Mouse (Mus musculus): ENCODE measurements around the gene Fbxo33. TPM values are rescaled to one million over a fixed set of nuclear protein-coding genes. Genes with fewer than 3 reads are reported as not detected.
"Not testable (repeated sequence)": the region's sequence is repeated elsewhere in the genome, so short reads cannot be mapped to it uniquely, and the experiment has no call there.

The Fbxo33 gene
- polyA plus RNA-seq, 1 experiment = 15.9 TPM

- Histone ChIP-seq H3K27ac (ENCODE audit: control insufficient read depth, insufficient read depth, low read depth, low read length) (no peak overlapping the region), H3K36me3 (ENCODE audit: control insufficient read depth, insufficient read depth, low read length) (no peaks in the 10 kb centered on the region), H3K4me1 (ENCODE audit: control insufficient read depth, insufficient read depth, low read length) (no peaks in the 10 kb centered on the region), H3K4me3 (ENCODE audit: control insufficient read depth, low read depth, low read length) (no peak overlapping the region), H3K27me3 (ENCODE audit: control insufficient read depth, insufficient read depth, low read length) (no peaks in the 10 kb centered on the region)
- TF ChIP-seq POLR2A (IDR thresholded peaks at IDR 0.05; ENCODE audit: control insufficient read depth, low read depth, low read length) = no peak
- no peak for TF ChIP-seq CTCF (IDR thresholded peaks at IDR 0.05; ENCODE audit: control insufficient read depth, insufficient read depth, insufficient replicate concordance, low read depth, low read length)
Measured at GRCm38 (mm10) chr12:59250259-59250827, 30.8 kb upstream of the Fbxo33 start.

DNA sequence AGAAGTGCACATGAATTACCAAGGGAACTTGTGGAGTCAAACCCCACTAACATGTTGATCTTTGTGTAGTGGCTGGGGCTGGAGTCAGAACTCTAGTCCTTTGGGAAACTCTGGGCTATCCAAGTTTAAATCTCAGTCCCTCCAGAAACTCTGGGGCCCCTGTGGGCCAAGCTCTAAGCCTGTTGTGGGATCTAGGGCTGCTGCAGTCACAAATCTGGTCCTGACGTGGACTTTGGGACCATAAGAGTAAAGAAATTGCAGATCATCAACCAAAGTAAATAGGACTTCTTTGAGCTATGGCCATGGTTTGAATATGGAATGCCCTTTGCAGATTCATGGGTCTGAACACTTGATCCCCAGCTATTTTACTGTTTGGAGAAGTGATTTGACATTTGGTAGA lies 29.4 kb upstream of the Fbxo33 start:
- TF ChIP-seq POLR2A (IDR thresholded peaks at IDR 0.05; ENCODE audit: control insufficient read depth, low read depth, low read length) (no peak), CTCF (IDR thresholded peaks at IDR 0.05; ENCODE audit: control insufficient read depth, insufficient read depth, insufficient replicate concordance, low read depth, low read length) (no peak)
- H3K27me3 ChIP-seq (ENCODE audit: control insufficient read depth, insufficient read depth, low read length) = no peaks in the 10 kb centered on the region
- no peak overlapping the region for H3K4me3 ChIP-seq (ENCODE audit: control insufficient read depth, low read depth, low read length)
- H3K27ac ChIP-seq (ENCODE audit: control insufficient read depth, insufficient read depth, low read depth, low read length) = no peak overlapping the region
- H3K4me1 ChIP-seq (ENCODE audit: control insufficient read depth, insufficient read depth, low read length) = no peaks in the 10 kb centered on the region
- no peaks in the 10 kb centered on the region for H3K36me3 ChIP-seq (ENCODE audit: control insufficient read depth, insufficient read depth, low read length)

GRCm38 (mm10) chr12:59241031-59241430 lies 21.5 kb upstream of the Fbxo33 start:
- not testable (repeated sequence) for H3K27ac ChIP-seq (ENCODE audit: control insufficient read depth, insufficient read depth, low read depth, low read length); H3K4me1 ChIP-seq (ENCODE audit: control insufficient read depth, insufficient read depth, low read length); H3K36me3 ChIP-seq (ENCODE audit: control insufficient read depth, insufficient read depth, low read length); H3K27me3 ChIP-seq (ENCODE audit: control insufficient read depth, insufficient read depth, low read length); H3K4me3 ChIP-seq (ENCODE audit: control insufficient read depth, low read depth, low read length)

GRCm38 (mm10) chr12:59238434-59238833 lies 18.9 kb upstream of the Fbxo33 start:
- no peak for TF ChIP-seq CTCF (IDR thresholded peaks at IDR 0.05; ENCODE audit: control insufficient read depth, insufficient read depth, insufficient replicate concordance, low read depth, low read length)
- no peak for TF ChIP-seq POLR2A (IDR thresholded peaks at IDR 0.05; ENCODE audit: control insufficient read depth, low read depth, low read length)
- H3K27me3 ChIP-seq (ENCODE audit: control insufficient read depth, insufficient read depth, low read length) = no peaks in the 10 kb centered on the region
- no peaks in the 10 kb centered on the region for H3K4me1 ChIP-seq (ENCODE audit: control insufficient read depth, insufficient read depth, low read length)
- no peaks in the 10 kb centered on the region for H3K36me3 ChIP-seq (ENCODE audit: control insufficient read depth, insufficient read depth, low read length)
- no peak overlapping the region for H3K27ac ChIP-seq (ENCODE audit: control insufficient read depth, insufficient read depth, low read depth, low read length)
- H3K4me3 ChIP-seq (ENCODE audit: control insufficient read depth, low read depth, low read length) = no peak overlapping the region

GRCm38 (mm10) chr12:59228401-59228800 lies 8.9 kb upstream of the Fbxo33 start:
- no peak overlapping the region; the same call in 1 of the 2 replicates for H3K4me3 ChIP-seq (ENCODE audit: control insufficient read depth, low read depth, low read length)
- H3K27ac ChIP-seq (ENCODE audit: control insufficient read depth, insufficient read depth, low read depth, low read length) = no peak overlapping the region
- no peaks in the 10 kb centered on the region for H3K36me3 ChIP-seq (ENCODE audit: control insufficient read depth, insufficient read depth, low read length)
- TF ChIP-seq CTCF (IDR thresholded peaks at IDR 0.05; ENCODE audit: control insufficient read depth, insufficient read depth, insufficient replicate concordance, low read depth, low read length) (no peak), POLR2A (IDR thresholded peaks at IDR 0.05; ENCODE audit: control insufficient read depth, low read depth, low read length) (no peak)
- H3K4me1 ChIP-seq (ENCODE audit: control insufficient read depth, insufficient read depth, low read length) = no peaks in the 10 kb centered on the region
- no peaks in the 10 kb centered on the region for H3K27me3 ChIP-seq (ENCODE audit: control insufficient read depth, insufficient read depth, low read length)

GRCm38 (mm10) chr12:59218640-59219321 lies 744 bp downstream of the Fbxo33 start:
- Histone ChIP-seq H3K4me1 (ENCODE audit: control insufficient read depth, insufficient read depth, low read length) (peaks cover 6% of the 10 kb centered on the region; the same call in 1 of the 2 replicates), H3K27me3 (ENCODE audit: control insufficient read depth, insufficient read depth, low read length) (no peaks in the 10 kb centered on the region), H3K4me3 (ENCODE audit: control insufficient read depth, low read depth, low read length) (peak overlapping the region; percentile 96), H3K27ac (ENCODE audit: control insufficient read depth, insufficient read depth, low read depth, low read length) (peak overlapping the region; percentile 98), H3K36me3 (ENCODE audit: control insufficient read depth, insufficient read depth, low read length) (no peaks in the 10 kb centered on the region)
- TF ChIP-seq POLR2A (IDR thresholded peaks at IDR 0.05; ENCODE audit: control insufficient read depth, low read depth, low read length) (no peak), CTCF (IDR thresholded peaks at IDR 0.05; ENCODE audit: control insufficient read depth, insufficient read depth, insufficient replicate concordance, low read depth, low read length) (no peak)

DNA sequence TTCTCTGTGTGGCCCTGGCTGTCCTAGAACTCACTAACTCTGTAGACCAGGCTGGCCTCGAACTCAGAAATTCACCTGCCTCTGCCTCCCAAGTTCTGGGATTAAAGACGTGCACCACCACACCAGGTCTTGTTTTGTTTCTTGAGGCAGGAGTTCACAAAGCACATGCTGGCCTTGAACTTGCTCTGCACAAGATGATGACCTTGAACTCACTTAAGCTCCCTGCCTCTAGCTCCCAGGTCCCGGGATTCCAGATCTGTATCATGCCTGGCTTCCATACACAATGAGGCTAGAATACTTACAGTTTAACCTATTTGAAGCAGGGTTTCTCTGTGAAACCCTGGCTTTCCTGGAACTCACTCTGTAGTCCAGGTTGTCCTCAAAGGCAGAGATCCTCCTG lies 2.2 kb downstream of the Fbxo33 start:
- H3K4me1 ChIP-seq (ENCODE audit: control insufficient read depth, insufficient read depth, low read length) = peaks cover 6% of the 10 kb centered on the region; the same call in 1 of the 2 replicates
- no peak for TF ChIP-seq CTCF (IDR thresholded peaks at IDR 0.05; ENCODE audit: control insufficient read depth, insufficient read depth, insufficient replicate concordance, low read depth, low read length)
- no peak for TF ChIP-seq POLR2A (IDR thresholded peaks at IDR 0.05; ENCODE audit: control insufficient read depth, low read depth, low read length)
- H3K36me3 ChIP-seq (ENCODE audit: control insufficient read depth, insufficient read depth, low read length) = no peaks in the 10 kb centered on the region
- no peaks in the 10 kb centered on the region for H3K27me3 ChIP-seq (ENCODE audit: control insufficient read depth, insufficient read depth, low read length)
- peak overlapping the region; percentile 58 for H3K4me3 ChIP-seq (ENCODE audit: control insufficient read depth, low read depth, low read length)
- H3K27ac ChIP-seq (ENCODE audit: control insufficient read depth, insufficient read depth, low read depth, low read length) = peak overlapping the region; percentile 12; the same call in 1 of the 2 replicates
